Comparison of ENCODE assay signal across 17 mouse cellular contexts in the genomic region with DNA sequence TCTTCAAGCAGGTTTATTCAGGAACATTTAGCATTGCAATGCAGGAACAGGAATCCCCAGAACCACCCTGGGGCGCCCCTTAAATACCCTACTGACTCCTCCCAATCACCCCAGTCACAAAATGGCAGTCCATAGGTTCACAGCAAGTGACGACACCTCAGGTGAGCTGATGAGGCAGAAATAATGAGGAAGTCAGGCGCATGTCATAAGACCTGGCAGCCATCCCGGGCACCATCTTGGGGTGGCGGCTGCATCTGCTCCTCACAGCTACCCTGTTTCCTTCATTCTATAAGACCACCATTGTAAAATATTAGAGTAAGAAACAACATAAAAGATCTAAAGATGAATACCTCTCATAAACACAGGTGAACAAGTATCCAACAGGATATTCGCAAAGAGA.
"Had no signal": no experiment of that assay in that cellular context is flagged by ENCODE, and none has a peak within 500 bp of the region (broad histone marks: within the 10 kb centered on the region; RNA-seq: fewer than 3 reads in every experiment).

No protein-coding gene starts in this region.

- H3K4me3 ChIP-seq: kidney, embryonic 15.5 days; liver, embryonic 13.5 days; myocyte; neural tube, embryonic 13.5 days had no signal

- H3K4me2 ChIP-seq: kidney, embryonic 15.5 days; liver, embryonic 13.5 days; midbrain, embryonic 11.5 days; neural tube, embryonic 13.5 days had no signal

- H3K36me3 ChIP-seq: liver, embryonic 13.5 days had no signal

- DNase-seq: kidney, adult 8-10 months; kidney, postnatal 10 days; kidney, postnatal 36 days; liver, embryonic 13.5 days; lung, adult 2 months; lung, postnatal 14 days; lung, postnatal 4 days; midbrain, embryonic 14.5 days; retina, postnatal 1 day; thymus, adult 2 months; thymus, postnatal 14 days; thymus, postnatal 4 days had no signal

- H3K9ac ChIP-seq: kidney, embryonic 15.5 days; liver, embryonic 13.5 days; neural tube, embryonic 13.5 days had no signal

- H3K4me1 ChIP-seq: kidney, embryonic 15.5 days; liver, embryonic 13.5 days; neural tube, embryonic 13.5 days had no signal

- H3K27me3 ChIP-seq: kidney, embryonic 15.5 days; liver, embryonic 13.5 days; neural tube, embryonic 13.5 days had no signal

- H3K27ac ChIP-seq: kidney, embryonic 15.5 days; liver, embryonic 13.5 days; neural tube, embryonic 13.5 days; stomach, postnatal 0 days had no signal

- H3K9me3 ChIP-seq: kidney, embryonic 15.5 days; liver, embryonic 13.5 days; neural tube, embryonic 13.5 days had no signal
